Mouse (Mus musculus) T-helper 2 cell (primary cell): ENCODE results near the gene Gpr146.

Experiments
- in situ Hi-C: fragments of 300-600 bp; cut with MboI, MseI; formaldehyde crosslinking; loops from one replicate; pipeline ENCODE4 v1.15.1; 2025; ENCODE audit warnings: high pct_unique_total_duplicates

Gpr146 gene

GRCm38 (mm10) chr5:139355235-139355772 lies 22.2 kb upstream of the Gpr146 start:
- in situ Hi-C loops = loop anchor here (5.0 kb wide), 1 partner anchor 73 kb away; no protein-coding TSS in a partner anchor

GRCm38 (mm10) chr5:139358653-139359052 lies 18.8 kb upstream of the Gpr146 start:
- in situ Hi-C loops = loop anchor here (5.0 kb wide), 1 partner anchor 76 kb away; no protein-coding TSS in a partner anchor

- in situ Hi-C loops = loop anchor here (5.0 kb wide), 1 partner anchor 77 kb away; no protein-coding TSS in a partner anchor
Measured at GRCm38 (mm10) chr5:139359244-139359643, 18.3 kb upstream of the Gpr146 start.

- in situ Hi-C loops = no loop called here
Measured at GRCm38 (mm10) chr5:139363858-139364257, 13.6 kb upstream of the Gpr146 start.

- in situ Hi-C loops = no loop called here
Measured at GRCm38 (mm10) chr5:139364260-139364910, 13.1 kb upstream of the Gpr146 start.

- in situ Hi-C loops = no loop called here
Measured at GRCm38 (mm10) chr5:139364911-139365571, 12.5 kb upstream of the Gpr146 start.

GRCm38 (mm10) chr5:139365827-139366226 lies 11.7 kb upstream of the Gpr146 start:
- in situ Hi-C loops = no loop called here

- in situ Hi-C loops = no loop called here
Measured at GRCm38 (mm10) chr5:139366484-139366883, 11.0 kb upstream of the Gpr146 start.

- in situ Hi-C loops = no loop called here
Measured at GRCm38 (mm10) chr5:139367884-139368458, 9.5 kb upstream of the Gpr146 start.

- in situ Hi-C loops = no loop called here
Measured at GRCm38 (mm10) chr5:139368638-139369320, 8.7 kb upstream of the Gpr146 start.

GRCm38 (mm10) chr5:139370336-139370735 lies 7.2 kb upstream of the Gpr146 start:
- in situ Hi-C loops = no loop called here

- in situ Hi-C loops = no loop called here
Measured at GRCm38 (mm10) chr5:139371118-139371517, 6.4 kb upstream of the Gpr146 start.

- in situ Hi-C loops = no loop called here
Measured at GRCm38 (mm10) chr5:139371631-139372401, 5.7 kb upstream of the Gpr146 start.

- in situ Hi-C loops = no loop called here
Measured at GRCm38 (mm10) chr5:139373126-139373525, 4.4 kb upstream of the Gpr146 start.

- in situ Hi-C loops = no loop called here
Measured at GRCm38 (mm10) chr5:139373889-139374444, 3.5 kb upstream of the Gpr146 start.

GRCm38 (mm10) chr5:139374841-139375240 lies 2.7 kb upstream of the Gpr146 start:
- in situ Hi-C loops = no loop called here

- in situ Hi-C loops = no loop called here
Measured at GRCm38 (mm10) chr5:139378271-139378556, 717 bp downstream of the Gpr146 start.

GRCm38 (mm10) chr5:139378986-139379629 lies 1.6 kb downstream of the Gpr146 start:
- in situ Hi-C loops = no loop called here

GRCm38 (mm10) chr5:139379771-139380384 lies 2.4 kb downstream of the Gpr146 start:
- in situ Hi-C loops = no loop called here
